Mouse (Mus musculus) embryonic facial prominence, embryonic 15.5 days (tissue): ENCODE measurements around the gene Erbin. TPM values are rescaled to one million over a fixed set of nuclear protein-coding genes. Genes with fewer than 3 reads are reported as not detected.

Experiments used
- ATAC-seq: fragments of 200-750 bp; cut with Nextera tagmentation; 2 replicates; pipeline ENCODE4 v1.8.0; 2017; ENCODE audit warnings: low read depth, moderate TSS enrichment; ENCODE audit not compliant: insufficient number of reproducible peaks, low FRiP score, low TSS enrichment
- H3K27ac ChIP-seq: fragments of 300-500 bp; sonication (generic); replicated peaks from 2 replicates; pipeline ENCODE4 v1.5.1; 2015; ENCODE audit warnings: mild to moderate bottlenecking, inconsistent platforms
- H3K27me3 ChIP-seq: fragments of 300-500 bp; sonication (generic); 2 replicates; pipeline ENCODE4 v1.6.1; 2015; ENCODE audit warnings: inconsistent platforms
- H3K36me3 ChIP-seq: fragments of 300-500 bp; sonication (generic); 2 replicates; pipeline ENCODE4 v1.6.1; 2015; ENCODE audit warnings: mild to moderate bottlenecking, inconsistent platforms
- H3K4me1 ChIP-seq: fragments of 300-500 bp; sonication (generic); 2 replicates; pipeline ENCODE4 v1.6.1; 2015; ENCODE audit warnings: inconsistent platforms
- H3K4me2 ChIP-seq: fragments of 300-500 bp; sonication (generic); replicated peaks from 2 replicates; pipeline ENCODE4 v1.6.1; 2015; ENCODE audit warnings: mild to moderate bottlenecking, inconsistent platforms
- H3K4me3 ChIP-seq: fragments of 300-500 bp; sonication (generic); replicated peaks from 2 replicates; pipeline ENCODE4 v1.5.1; 2015; ENCODE audit warnings: mild to moderate bottlenecking, inconsistent platforms
- H3K9ac ChIP-seq: fragments of 300-500 bp; sonication (generic); 2 replicates; pipeline ENCODE4 v1.6.1; 2015; ENCODE audit warnings: inconsistent platforms
- H3K9me3 ChIP-seq: fragments of 300-500 bp; sonication (generic); replicated peaks from 2 replicates; pipeline ENCODE4 v1.6.1; 2016; ENCODE audit warnings: inconsistent platforms
- WGBS: fragments of 180-500 bp; shearing (Covaris S2); methylation state at CpG from one replicate; pipeline ENCODE4 v1.1.7; 2015; 5-methylcytosine and 5-hydroxymethylcytosine counted together
- polyA plus RNA-seq: library from polyadenylated mRNA; unstranded; fragments of >200 nt; fragmentation: Nextera tagmentation; extraction: Ambion mirVana; gene quantifications from 2 replicates; pipeline ENCODE4 v1.2.1, GENCODE M21; 2015

The Erbin gene
- polyA plus RNA-seq, 1 experiment from 2014 or later = 18.3 TPM

- Histone ChIP-seq H3K9ac (no peak overlapping the region), H3K4me2 (no peak overlapping the region), H3K27me3 (no peaks in the 10 kb centered on the region), H3K4me1 (no peaks in the 10 kb centered on the region), H3K4me3 (no peak overlapping the region), H3K27ac (no peak overlapping the region), H3K9me3 (no peaks in the 10 kb centered on the region), H3K36me3 (no peaks in the 10 kb centered on the region)
- no peak for ATAC-seq
- 44% methylated on average over 6 of the region's 6 CpGs for WGBS
These were observed 114.0 kb downstream of the Erbin start for GRCm38 (mm10) chr13:103806210-103806851.

DNA sequence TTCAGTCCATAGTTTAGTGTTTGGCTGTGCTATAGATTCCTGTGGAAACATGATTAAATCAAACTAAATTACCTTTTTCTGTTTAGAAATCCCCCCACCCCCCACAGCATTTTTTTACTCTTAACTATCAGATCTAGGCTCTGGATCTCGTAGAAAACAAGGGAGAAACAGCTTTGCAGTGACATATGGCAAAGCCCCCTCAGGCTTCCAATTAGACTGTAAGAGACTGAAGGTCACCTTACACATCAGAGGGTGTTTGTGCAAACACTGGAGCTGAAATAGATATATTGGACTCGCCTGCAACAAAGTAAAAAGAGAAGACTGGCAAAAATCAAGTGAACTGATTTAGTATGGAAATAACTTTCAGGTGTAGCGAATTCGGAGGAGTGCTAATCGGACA is 116.6 kb downstream of the Erbin start:
- ATAC-seq = no peak
- Histone ChIP-seq H3K4me1 (no peaks in the 10 kb centered on the region), H3K27ac (no peak overlapping the region)

GRCm38 (mm10) chr13:103801021-103801420 is 119.3 kb downstream of the Erbin start:
- Histone ChIP-seq H3K4me1 (no peaks in the 10 kb centered on the region), H3K4me3 (no peak overlapping the region), H3K27ac (no peak overlapping the region), H3K9ac (no peak overlapping the region), H3K27me3 (no peaks in the 10 kb centered on the region), H3K4me2 (no peak overlapping the region), H3K9me3 (no peaks in the 10 kb centered on the region), H3K36me3 (no peaks in the 10 kb centered on the region)
- no peak for ATAC-seq
- WGBS = 88% methylated on average over 1 of the region's 1 CpGs

More for the DNA sequence above, 116.6 kb downstream of the Erbin start:
- Histone ChIP-seq H3K27me3 (no peaks in the 10 kb centered on the region), H3K9ac (no peak overlapping the region), H3K4me2 (no peak overlapping the region), H3K4me3 (no peak overlapping the region), H3K36me3 (no peaks in the 10 kb centered on the region), H3K9me3 (no peaks in the 10 kb centered on the region)
- 48% methylated on average over 5 of the region's 5 CpGs for WGBS

- Histone ChIP-seq H3K9ac (no peak overlapping the region), H3K4me3 (no peak overlapping the region), H3K27ac (no peak overlapping the region), H3K27me3 (no peaks in the 10 kb centered on the region), H3K4me1 (no peaks in the 10 kb centered on the region), H3K9me3 (no peaks in the 10 kb centered on the region), H3K36me3 (no peaks in the 10 kb centered on the region), H3K4me2 (no peak overlapping the region)
- WGBS = 69% methylated on average over 9 of the region's 9 CpGs
- ATAC-seq = no peak
These were observed 125.4 kb downstream of the Erbin start for GRCm38 (mm10) chr13:103794688-103795543.

DNA sequence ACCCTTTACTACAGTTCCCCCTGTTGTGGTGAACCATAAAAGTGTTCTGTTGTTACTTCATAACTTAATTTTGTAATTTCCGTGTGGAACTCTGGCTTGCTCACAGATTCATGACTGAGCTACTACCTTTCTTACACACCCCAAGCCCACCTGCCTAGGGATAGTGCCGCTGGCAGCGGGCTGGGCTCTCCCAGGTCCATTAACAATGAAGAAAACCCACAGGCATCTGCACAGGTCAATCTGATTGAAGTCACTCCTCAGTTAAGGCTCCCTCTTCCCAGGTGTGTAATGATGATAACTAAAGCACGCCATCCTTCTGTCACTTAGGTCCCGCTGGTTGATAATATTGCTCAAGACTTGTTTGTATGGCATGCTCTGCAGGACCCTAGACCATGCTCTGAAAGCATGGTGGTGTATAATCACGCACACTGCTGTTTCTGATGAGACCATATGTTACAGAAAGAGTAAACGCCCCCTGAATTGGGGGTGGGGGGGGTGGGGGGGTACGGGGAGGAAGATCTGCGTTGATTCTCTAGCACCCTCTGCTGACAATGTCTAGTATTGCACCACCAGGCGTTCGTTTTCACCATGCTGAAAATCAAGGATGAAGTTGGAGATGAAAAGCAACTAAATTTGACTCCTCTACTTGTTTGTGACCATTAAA is 140.3 kb downstream of the Erbin start:
- 32% methylated on average over 11 of the region's 11 CpGs for whole genome bisulfite sequencing
- Histone ChIP-seq H3K4me3 (no peak overlapping the region), H3K4me2 (no peak overlapping the region), H3K9me3 (no peaks in the 10 kb centered on the region), H3K9ac (no peak overlapping the region), H3K36me3 (no peaks in the 10 kb centered on the region), H3K4me1 (peaks cover 2% of the 10 kb centered on the region; the same call in 1 of the 2 replicates), H3K27me3 (no peaks in the 10 kb centered on the region), H3K27ac (no peak overlapping the region)
- ATAC-seq = no peak

- Histone ChIP-seq H3K9me3 (no peaks in the 10 kb centered on the region), H3K4me1 (peaks cover 14% of the 10 kb centered on the region), H3K27ac (no peak overlapping the region), H3K4me2 (no peak overlapping the region), H3K27me3 (no peaks in the 10 kb centered on the region), H3K4me3 (no peak overlapping the region), H3K9ac (no peak overlapping the region), H3K36me3 (no peaks in the 10 kb centered on the region)
- WGBS = 65% methylated on average over 8 of the region's 8 CpGs
- ATAC-seq = no peak
These were observed 143.2 kb downstream of the Erbin start for GRCm38 (mm10) chr13:103777126-103777525.

DNA sequence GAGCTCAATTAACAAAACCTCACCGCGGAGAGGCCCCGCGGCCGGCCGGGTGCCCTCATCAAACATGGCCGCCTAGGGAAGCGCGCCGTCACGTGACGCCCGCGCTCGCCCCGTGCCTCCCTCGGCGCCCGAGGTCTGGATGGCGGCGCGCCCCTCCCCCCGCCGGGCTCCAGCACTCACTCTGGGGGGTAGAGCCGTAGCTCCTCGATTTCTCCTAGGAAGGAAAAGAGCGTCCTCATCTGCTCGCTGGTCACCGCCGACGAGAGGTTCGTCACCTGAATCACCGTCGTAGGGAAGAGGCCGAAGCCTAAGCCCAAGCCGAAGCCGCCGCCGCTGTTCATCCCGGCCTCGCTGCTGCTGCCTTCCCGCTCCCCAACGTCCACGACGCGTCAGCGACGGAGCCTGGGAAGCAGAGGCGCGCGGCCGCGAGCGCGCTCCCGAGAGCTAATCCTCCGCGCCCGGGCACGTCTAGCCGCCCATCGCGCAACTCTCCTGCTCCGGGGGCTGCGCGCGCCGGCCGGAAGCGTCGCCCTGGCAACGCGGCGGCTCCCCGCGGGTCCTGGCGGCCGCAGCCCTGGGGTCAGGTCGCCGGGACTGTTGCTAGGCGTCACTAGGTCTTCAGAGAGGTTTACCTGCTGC is 146.1 kb downstream of the Erbin start, which contains the start of gene Srek1:
Gene Srek1, minus strand, starts transcription at position 490 of the 639 bp plus-strand sequence.
- Histone ChIP-seq H3K9ac (peak within 1 kb of the TSS; percentile 97), H3K9me3 (no peaks in the 10 kb centered on the region), H3K4me2 (peak within 1 kb of the TSS; percentile 53), H3K27me3 (no peaks in the 10 kb centered on the region), H3K4me3 (peak within 1 kb of the TSS; percentile 81), H3K27ac (peak within 1 kb of the TSS; percentile 100), H3K4me1 (peaks cover 19% of the 10 kb centered on the region), H3K36me3 (no peaks in the 10 kb centered on the region)
- under 1% methylated on average over 80 of the region's 81 CpGs for WGBS
- ATAC-seq = peak; percentile 94

- peak; percentile 44 for ATAC-seq
- under 1% methylated on average over 36 of the region's 36 CpGs for WGBS
- peak overlapping the region; percentile 81 for H3K4me3 ChIP-seq
- H3K27ac ChIP-seq = peak overlapping the region; percentile 100
- H3K4me1 ChIP-seq = peaks cover 19% of the 10 kb centered on the region
- H3K4me2 ChIP-seq = peak overlapping the region; percentile 53
- no peaks in the 10 kb centered on the region for H3K27me3 ChIP-seq
- no peaks in the 10 kb centered on the region for H3K36me3 ChIP-seq
- H3K9me3 ChIP-seq = no peaks in the 10 kb centered on the region
- peak overlapping the region; percentile 97 for H3K9ac ChIP-seq
These were observed 146.8 kb downstream of the Erbin start for GRCm38 (mm10) chr13:103773407-103774118.

DNA sequence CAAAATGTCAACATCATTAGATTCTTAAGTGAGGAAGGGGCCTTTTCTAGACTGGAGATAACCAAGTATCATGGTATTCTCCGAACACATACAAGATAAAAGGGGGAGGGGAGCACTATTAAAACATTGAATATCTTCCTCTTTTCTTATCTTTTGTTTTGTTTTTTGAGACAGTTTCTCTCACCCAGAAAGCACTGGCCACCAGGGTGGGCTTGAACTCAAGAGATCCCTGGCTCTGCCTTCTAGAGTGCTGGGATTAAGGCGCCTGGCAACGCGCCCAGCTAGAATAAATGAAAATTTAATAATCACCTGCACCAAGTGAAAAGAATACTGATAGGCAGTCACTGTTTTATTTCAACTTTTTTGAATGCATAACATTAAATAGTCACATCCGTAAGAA is 147.4 kb downstream of the Erbin start:
- 30% methylated on average over 5 of the region's 5 CpGs for WGBS
- Histone ChIP-seq H3K9ac (no peak overlapping the region), H3K36me3 (no peaks in the 10 kb centered on the region), H3K27ac (peak overlapping the region; percentile 100; the same call in 1 of the 2 replicates), H3K9me3 (no peaks in the 10 kb centered on the region), H3K27me3 (no peaks in the 10 kb centered on the region), H3K4me1 (peaks cover 19% of the 10 kb centered on the region), H3K4me2 (peak overlapping the region; percentile 53), H3K4me3 (peak overlapping the region; percentile 81)
- ATAC-seq = no peak

- peaks cover 19% of the 10 kb centered on the region for H3K4me1 ChIP-seq
- no peak overlapping the region for H3K27ac ChIP-seq
- no peak overlapping the region for H3K4me2 ChIP-seq
- no peaks in the 10 kb centered on the region for H3K9me3 ChIP-seq
- H3K4me3 ChIP-seq = no peak overlapping the region
- ATAC-seq = no peak
- H3K27me3 ChIP-seq = no peaks in the 10 kb centered on the region
- H3K36me3 ChIP-seq = peaks cover 6% of the 10 kb centered on the region; the same call in 1 of the 2 replicates
- H3K9ac ChIP-seq = no peak overlapping the region
These were observed 149.5 kb downstream of the Erbin start for GRCm38 (mm10) chr13:103770821-103771220.
